Mouse (Mus musculus) T-helper 1 cell (primary cell): ENCODE results near the gene Supt4a.

Experiments used
- in situ Hi-C: fragments of 300-600 bp; cut with MboI, MseI; formaldehyde crosslinking; loops from one replicate; pipeline ENCODE4 v1.15.1; 2025; ENCODE audit warnings: high pct_unique_total_duplicates

Gene Supt4a

DNA sequence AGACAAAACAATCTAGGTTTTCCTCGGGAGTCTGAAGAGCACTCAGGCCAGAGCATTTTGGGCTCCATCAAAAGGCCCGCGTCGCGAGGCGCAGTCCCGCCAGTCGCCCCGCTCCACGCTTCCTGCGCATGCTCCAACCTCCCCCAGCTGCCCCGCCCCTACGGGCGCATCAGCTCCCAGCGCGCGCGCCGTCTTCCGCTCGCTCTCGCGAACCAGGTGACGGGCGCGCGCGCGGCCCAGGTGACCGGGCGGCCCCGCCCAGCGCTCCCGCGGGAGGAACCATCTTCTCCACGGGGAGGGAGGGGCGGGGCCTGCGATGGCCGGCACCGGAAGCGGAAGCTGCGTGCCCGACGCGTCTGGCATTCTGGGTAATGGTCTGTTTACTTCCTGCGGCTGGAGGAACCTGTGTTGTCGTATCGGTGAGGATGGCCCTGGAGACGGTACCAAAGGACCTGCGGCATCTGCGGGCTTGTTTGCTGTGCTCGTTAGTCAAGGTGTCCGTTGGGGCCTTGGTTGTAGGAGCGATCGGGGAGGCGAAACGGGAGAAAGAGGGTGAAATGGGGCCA lies at the start of gene Supt4a:
TSS of gene Supt4a (plus strand) at position 378 of the 566 bp plus-strand sequence.
- in situ Hi-C loops, result loop anchor here (25.0 kb wide), 1 partner anchor 1150 kb away; no protein-coding TSS in a partner anchor

DNA sequence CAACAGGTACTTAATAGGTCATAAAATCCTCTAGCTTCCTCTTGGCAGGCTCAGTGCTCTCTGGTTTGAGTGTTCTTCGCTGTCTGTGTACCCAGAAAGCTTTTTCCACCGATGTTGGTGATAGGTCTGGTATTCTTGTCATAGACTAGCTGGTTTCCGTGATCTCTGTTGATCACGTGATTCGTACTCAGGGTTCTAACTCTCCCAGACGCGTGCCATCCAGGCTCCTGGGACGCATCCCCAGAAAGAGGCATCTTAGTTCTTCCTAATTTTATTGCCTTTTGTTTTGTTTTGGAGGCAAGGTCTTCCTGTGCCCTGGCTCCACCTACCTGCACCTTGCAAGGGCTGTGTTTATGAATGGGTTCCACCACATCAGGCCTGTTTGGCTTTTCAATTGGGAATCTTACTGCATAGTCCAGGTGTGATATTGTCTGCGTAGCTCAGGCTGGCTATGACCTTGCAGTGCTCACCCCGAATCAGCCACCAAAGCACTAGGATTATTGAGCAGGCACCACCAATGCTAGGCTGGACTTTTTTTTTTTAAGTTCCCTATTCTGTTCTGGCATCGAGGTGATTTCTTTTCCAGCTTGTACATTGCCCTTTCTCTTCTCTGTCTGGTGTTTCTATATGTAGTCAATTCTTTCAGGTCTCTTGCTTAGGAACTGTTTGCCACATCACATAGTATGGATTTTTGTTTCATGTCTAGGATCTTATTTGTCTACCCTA lies 48.7 kb upstream of the Supt4a start:
- in situ Hi-C loops, result no loop called here

DNA sequence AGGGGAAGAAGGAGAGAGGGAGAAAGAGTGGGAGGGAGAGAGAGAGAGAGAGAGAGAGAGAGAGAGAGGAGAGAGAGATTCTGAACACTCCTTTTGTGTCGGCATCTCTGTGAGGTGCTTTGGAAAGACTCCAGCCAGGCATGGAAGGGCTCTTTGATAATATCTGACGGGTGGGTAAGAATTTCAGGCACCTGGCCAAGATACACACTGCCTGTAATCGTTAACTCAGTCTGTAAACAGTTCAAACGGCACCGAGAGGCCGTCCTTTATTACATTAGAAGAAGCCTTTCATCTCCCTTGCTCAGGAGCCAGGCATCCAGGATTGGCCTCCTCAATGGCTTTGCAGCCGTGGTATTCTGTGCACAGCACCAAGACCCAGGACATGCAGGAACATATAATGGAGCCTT lies 47.9 kb upstream of the Supt4a start:
- in situ Hi-C loops, result no loop called here

DNA sequence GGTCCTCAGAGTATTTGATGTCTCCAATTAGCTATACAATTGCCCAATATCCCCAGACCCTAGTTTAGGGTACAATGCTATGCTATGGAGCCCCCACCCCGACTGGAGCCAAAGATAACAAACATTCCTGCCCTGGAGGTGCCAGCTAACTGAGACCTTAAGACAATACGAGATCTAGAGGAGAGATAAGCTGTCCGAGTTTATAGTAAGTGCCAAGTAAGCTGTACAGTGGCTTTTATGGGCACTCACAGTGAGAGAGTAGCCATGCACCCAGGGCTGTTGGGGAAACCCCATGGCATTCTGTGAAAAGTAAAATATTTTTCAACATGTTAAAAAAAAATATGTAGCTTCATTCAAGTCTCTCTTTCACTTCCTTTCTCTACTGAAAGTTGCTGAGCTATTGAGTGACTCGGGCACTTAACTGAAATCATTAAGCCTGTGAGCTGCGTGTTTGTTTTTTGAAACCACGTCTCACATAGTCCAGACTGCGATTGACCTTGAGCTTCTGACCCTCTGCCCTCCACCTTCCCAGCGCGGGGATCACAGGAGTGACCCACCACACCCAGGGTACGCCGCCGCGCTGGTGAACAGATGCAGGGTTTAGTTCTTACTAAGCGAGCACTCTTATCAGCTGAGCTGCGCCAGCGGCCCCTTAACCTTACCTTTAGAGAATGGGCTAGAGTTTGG lies 47.2 kb upstream of the Supt4a start:
- in situ Hi-C loops, result loop anchor here (10.0 kb wide), 1 partner anchor 485 kb away; no protein-coding TSS in a partner anchor

DNA sequence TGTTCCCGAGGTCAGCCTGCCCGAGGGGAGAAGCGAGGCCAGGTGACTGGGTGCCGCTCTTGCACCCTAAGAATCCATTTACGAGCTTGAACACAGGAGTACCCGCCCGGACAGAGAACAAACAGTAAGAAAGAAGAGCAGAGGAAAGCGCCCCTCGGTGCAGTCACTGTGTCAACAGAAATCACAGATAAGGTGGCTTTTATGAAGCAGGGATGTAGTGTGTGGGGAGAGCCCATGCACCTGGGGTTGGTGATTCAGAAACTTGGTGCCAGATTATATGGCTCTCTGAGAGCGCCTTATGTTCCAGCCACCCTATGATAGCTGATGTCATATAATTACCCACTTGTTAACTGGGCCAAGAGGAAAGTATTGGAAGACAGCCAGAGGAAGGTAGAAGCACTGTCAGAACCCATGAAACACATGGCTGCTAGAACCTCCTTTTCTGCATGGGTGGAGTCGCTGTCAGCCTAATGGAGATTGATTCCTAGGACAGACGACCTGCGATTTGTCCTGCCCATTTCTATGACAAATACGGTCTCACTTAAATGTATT lies 40.1 kb upstream of the Supt4a start:
- in situ Hi-C loops, result loop anchor here (10.0 kb wide), 1 partner anchor 492 kb away; no protein-coding TSS in a partner anchor

DNA sequence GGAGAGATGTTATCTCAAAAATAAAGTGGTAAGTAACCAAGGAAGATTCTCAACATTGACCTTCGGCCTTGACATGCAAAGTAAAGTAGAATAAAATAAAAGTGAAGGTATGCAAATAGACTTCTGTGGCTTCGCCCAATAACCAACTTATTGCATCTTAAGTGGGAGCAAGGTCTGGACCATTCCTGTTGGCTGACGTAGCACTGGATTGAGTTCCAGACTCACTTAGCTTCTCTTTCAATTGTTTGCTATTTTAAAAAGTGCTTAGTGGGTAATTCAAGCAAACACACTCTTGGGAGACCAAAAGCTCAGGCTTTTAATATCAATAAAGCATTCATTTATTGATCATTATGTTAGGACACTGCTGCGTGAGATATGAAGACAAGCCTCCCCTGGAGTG lies 39.2 kb upstream of the Supt4a start:
- in situ Hi-C loops, result loop anchor here (10.0 kb wide), 1 partner anchor 493 kb away; no protein-coding TSS in a partner anchor

DNA sequence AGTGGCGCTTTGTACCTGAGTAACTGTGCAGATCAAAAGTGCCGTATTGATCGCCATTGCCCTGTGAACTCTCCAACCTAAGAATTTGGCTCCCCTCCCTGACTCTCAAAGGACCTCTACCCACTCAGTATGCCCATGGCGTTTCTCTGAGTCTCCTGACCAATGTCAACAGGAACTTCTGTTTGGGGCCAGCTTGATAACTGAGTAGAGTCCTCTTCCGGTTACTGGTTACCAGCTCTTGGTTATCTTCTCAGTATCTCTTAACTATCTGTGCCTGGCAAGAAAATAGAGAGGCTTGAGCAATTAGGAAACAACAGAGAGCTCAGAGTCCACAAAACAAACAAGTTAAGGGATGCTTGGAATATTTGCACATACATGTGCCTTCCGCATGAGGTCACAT lies 36.2 kb upstream of the Supt4a start:
- in situ Hi-C loops, result no loop called here

DNA sequence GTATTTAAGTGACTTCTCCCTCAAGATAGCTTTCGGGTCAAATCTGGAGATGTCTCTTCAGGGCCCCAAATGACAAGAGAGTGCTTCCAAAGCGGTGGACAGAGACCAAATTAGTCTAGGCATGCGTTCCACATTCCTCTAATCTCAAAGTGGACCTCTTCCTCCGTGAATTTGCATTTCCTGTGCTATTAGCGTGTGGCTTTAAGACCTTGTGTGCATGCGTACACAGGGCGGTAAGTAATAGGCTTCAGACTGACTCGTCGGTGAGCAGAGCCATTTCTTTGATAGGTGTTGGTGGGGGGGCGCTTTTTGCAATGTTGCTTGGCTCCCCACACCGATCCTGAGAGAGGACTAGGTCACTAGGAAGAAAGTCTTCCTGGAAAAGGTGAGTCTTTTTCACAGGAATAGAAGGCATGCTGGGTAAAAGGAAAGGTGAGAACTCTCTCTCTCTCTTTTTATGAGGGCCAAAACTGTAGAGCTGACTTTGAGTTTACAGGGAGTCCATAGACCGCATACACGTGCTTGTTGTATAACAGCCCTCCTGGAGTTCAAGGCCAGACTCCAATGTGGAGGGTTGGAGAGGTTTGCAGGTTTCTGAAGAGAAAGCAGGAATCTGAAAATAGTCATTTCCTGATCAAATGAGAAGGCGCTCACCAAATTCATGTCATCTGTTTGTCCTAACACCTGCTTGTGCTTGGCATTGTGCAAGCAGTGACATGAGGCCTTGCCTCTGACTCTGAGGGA lies 35.3 kb upstream of the Supt4a start:
- in situ Hi-C loops, result no loop called here

DNA sequence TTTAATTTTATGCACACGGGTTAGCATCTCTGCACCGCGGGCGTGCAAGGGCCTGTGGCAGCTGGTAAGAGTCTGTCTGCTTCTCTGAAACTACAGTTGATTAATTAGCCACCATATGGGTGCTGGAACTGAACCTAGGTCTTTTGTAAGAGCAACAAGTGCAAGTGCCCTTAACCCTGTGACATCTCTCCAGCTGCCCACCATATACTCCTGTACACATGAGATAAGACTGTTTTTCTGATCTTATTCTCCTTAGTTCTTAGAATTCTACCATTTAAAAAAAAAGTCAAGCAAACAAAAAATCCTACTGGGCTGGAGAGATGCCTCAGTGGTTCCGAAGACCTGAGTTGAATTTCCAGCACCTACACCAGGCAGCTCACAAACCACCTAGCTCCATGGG lies 33.7 kb upstream of the Supt4a start:
- in situ Hi-C loops, result no loop called here

DNA sequence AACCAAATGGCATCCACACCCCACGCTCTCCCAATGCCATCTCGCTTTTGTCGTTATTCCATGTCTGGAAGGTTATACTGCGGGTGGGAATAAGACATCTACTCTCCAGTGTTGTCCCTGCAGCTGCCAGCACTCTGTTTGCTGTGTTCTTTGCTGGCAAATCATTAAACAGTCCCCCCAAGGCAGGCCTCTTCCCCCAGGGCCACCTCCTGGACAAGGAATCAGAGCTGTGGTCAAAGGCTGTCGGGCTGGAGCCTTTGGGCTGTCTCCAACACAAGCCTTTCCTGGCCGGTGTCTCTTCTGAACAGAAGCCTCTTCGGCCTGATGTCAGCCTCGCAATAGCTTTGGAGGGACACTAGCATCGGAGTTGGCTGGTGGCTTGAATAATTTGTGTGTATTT lies 33.1 kb upstream of the Supt4a start:
- in situ Hi-C loops, result no loop called here

DNA sequence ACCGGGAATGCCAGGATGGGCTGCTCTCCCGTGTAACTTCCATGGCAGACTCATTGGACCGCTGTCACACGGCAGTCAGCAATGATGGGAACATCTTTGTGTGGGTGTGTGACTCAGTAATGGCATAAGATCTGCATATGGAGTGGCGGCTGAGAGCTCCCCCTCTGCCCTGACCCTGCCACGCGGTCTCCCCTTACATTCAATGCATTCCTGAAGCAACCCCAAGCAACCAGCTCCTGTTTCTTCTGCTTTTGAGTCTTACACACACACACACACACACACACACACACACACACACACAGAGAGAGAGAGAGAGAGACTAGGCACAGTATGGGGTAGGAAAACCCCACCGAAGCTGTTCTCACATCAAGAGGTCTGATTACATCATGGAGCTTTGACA lies 29.8 kb upstream of the Supt4a start:
- in situ Hi-C loops, result loop anchor here (5.0 kb wide), 1 partner anchor 40 kb away; no protein-coding TSS in a partner anchor

DNA sequence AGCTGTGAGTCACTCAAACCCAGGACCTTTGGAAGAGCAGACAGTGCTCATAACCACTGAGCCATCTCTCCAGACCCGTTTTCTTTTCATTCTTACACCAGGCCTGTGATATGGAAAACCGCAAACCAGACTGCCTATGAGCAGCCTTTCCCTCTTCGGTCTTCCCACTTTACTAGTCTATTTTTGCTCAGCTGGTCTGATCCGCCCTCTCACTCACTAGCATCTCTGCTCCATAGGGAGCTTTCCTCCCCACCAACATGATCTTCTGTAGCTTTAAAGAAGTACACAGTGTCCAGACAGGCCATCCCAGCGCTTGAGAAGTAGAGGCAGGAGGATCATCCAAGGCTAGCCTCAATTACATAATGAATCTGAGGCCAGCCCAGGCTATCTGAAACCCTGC lies 28.4 kb upstream of the Supt4a start:
- in situ Hi-C loops, result loop anchor here (5.0 kb wide), 1 partner anchor 42 kb away; no protein-coding TSS in a partner anchor

DNA sequence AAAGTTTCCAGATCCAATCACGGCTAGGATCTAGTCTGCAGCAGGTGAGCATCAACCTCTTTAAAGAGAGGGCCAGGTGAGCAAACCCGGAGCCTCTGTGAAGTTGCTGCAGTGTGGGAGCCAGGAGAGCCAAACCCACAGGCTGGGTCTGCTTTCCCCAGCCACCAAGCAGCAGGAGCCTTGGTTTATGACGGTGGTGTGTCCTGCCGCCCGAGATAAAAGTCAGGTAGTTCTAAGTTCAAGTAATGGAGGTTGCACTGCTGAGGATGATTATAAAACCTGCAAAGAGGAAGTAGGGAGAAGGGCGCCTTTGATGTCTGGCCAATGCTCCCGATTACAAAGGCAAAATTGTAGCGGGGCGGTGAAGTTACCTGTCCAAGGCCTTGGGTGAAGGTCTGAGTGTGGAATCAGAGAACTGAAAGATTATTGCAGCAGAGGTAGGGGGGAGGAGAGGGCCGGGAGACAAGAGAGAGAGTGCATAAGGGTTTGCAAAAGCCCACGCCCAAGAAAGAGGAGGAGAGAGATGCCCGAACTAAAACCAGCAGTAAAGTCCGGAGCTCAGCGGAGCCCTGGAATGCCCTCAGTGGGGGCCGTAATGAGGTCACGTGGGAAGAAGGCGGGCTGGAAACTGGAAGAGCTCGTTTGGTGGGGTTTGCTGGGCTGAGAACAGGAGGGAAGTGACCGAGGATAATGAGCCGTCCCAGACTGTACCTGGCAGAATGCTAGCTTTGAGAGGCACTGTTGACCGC lies 27.7 kb upstream of the Supt4a start:
- in situ Hi-C loops, result loop anchor here (5.0 kb wide), 1 partner anchor 42 kb away; no protein-coding TSS in a partner anchor

DNA sequence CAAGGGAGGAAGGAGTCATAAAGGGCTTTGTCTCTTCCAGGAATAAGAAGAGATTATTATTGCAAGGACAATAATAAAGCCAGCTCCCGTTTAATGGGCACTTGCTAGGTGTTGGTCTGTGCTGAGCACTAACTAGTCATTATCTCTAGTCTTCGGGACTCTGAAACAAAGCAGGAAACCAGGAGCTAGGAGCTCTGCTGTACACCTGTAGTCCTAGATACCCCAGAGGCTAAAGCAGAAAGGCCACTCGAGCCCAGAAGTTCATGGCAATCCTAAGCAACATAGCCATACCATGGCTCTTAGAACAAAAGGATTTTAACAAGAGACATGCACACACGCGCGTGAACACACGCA lies 27.1 kb upstream of the Supt4a start:
- in situ Hi-C loops, result no loop called here

DNA sequence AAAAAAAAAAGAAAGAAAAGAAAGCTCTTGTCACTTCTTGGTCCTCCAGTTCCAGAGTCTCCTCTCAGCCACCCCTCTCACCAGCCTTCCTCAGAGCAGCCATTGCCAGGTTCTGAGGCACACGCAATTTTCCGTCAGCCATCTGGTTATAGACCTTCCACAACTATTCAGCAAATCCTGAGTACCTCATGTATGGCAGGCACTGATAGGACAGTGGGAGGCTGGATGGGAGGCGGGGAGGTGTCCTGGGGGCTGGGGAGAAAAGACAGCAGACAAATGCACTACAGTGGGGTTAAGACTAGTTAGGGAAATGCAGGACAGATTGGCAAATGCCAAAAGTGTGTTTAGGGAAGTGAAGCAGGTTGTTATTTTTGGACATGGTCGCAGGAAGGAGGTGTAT lies 25.2 kb upstream of the Supt4a start:
- in situ Hi-C loops, result no loop called here

DNA sequence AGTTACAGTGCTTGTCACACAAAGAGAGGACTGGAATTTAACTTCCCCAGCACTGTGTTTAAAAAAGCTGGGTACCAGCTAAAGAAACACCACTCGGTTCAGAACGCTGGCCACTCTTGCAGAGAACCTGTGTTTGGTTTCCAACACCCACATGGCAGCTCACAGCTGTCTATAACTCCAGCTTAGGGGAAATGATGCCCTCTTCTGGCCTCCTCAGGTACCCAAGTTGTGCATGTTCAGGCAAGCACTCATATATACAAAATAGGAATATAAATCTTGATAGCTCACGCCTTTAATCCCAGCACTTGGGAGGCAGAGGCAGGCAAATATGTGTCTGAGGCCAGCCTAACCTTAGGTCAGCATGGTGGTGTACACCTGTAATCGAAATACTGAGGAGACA lies 21.4 kb upstream of the Supt4a start:
- in situ Hi-C loops, result no loop called here

DNA sequence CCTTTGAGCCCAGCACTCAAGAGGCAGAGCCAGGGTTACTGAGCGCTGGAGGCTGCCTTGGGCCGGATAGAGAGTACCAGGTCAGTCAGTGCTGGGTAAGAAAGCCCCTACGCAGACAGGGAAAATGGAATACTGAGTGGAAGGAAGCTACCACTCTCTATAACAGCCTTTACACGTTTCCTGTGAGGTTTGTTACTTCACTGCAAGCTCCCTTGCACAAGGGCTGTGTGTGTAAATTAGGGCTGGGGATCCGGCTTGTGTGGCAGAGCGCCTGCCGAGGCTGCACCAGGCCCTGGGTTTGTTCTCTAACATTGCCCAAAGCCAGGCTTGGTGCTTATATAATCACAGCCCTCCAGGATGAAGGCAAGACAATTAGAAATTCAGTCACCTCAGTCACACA lies 17.8 kb upstream of the Supt4a start:
- in situ Hi-C loops, result no loop called here

DNA sequence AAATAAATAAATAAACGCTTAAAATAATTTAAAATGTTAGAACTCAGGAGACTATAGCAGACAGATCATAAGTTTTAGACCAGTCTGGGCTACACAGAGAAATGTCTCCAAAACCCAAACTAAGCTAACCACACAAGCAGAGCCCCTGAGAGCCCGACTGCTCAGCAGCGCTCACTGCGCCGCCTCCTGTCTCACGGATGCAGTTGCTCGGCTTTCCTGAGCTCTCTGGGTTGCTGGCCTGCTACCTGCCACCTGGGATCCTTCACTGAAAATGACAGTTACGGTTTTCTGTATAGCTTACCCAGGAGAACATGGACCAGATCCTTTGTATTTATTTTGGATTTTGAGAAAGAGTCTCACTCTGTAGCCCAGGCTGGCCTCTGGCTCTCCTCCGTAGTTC lies 17.0 kb upstream of the Supt4a start:
- in situ Hi-C loops, result no loop called here

DNA sequence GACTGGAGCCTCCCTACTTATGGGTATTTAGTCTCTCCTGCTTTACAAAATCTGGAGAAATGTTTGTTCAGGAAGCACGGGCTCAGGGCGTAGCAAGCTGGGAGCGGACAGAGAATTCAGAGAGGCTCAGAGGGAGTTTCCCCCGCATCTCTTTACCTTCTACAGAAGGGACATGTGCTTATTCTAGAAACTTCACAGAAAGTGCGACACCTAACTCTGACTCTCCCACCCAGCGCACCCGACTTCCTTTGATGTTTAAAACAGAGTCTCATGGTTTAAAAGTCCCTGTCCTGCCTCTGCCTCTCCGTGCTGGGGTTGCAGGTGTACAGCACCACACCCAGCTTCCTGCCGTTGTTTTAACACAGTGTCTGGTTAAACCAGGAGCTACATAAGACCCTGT lies 16.5 kb upstream of the Supt4a start:
- in situ Hi-C loops, result no loop called here

DNA sequence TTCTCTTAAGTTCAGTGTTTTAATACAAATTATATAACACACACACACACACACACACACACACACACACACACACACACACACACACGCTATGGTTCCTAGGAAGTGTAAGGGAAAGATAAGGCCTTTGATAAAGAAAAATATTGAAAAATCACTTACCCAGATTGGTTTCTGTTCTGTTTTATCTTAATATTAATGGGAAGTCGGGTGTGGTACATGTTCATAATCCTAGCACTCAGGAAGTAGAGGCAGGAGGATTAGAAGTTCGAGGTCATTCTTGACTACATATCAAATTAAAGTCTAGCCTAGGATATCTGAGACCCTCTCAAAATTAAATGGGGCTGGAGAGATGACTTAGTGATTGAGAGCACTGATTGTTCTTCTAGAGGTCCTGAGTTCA lies 15.2 kb upstream of the Supt4a start:
- in situ Hi-C loops, result no loop called here

DNA sequence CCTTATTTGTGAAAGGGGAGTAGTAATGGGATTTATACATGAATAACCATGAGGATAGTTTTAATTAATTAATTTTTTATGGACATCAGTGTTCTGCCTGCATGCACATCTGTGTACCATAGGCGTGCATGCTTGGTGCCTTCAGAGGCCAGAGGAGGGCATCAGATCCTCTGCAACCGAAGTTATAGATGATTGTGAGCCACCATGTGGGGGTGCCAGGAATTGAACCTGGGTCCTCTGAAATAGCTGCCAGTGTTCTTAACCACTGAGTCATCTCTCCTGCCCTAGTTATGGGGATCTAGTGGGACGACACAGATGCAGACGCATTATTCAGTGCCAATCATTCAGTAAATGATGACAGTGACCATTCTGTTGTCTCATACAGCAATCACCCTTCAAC lies 14.5 kb upstream of the Supt4a start:
- in situ Hi-C loops, result no loop called here
